Mouse (Mus musculus) right cerebral cortex, adult 2 months (tissue): ENCODE measurements around the gene Cmah.

Experiments used
- DNase-seq, 2 experiments: peaks; one replicate each; pipeline ENCODE4 v3.0.0; 2021 to 2022; ENCODE audit warnings: low spot score in 2 of 2

Cmah gene

GRCm38 (mm10) chr13:24327201-24327600, at the start of gene Cmah:
Gene Cmah, plus strand, starts transcription at chr13:24327404.
- no peak for DNase-seq

GRCm38 (mm10) chr13:24279407-24279761, 47.8 kb upstream of the Cmah start:
- DNase-seq, result no peak

- no peak for DNase-seq
These were observed 47.3 kb upstream of the Cmah start for GRCm38 (mm10) chr13:24279762-24280438.

GRCm38 (mm10) chr13:24280439-24281431, 46.5 kb upstream of the Cmah start, which contains the start of gene Carmil1:
Gene Carmil1, minus strand, starts transcription at chr13:24280795.
- peak; percentile 87 to 89 for DNase-seq

- DNase-seq, result no peak
These were observed 39.8 kb upstream of the Cmah start for GRCm38 (mm10) chr13:24287381-24287780.

GRCm38 (mm10) chr13:24297252-24297651, 30.0 kb upstream of the Cmah start:
- DNase-seq, result peak; percentile 40 to 64

GRCm38 (mm10) chr13:24305486-24305885, 21.7 kb upstream of the Cmah start:
- DNase-seq, result no peak

- no peak for DNase-seq
These were observed 21.0 kb upstream of the Cmah start for GRCm38 (mm10) chr13:24306248-24306647.

- DNase-seq, result no peak
These were observed 15.9 kb upstream of the Cmah start for GRCm38 (mm10) chr13:24311011-24311940.

GRCm38 (mm10) chr13:24316563-24316962, 10.6 kb upstream of the Cmah start:
- peak in 1 of 2 experiments; percentile 6 for DNase-seq

- DNase-seq, result peak; percentile 40 to 57
These were observed 8.6 kb upstream of the Cmah start for GRCm38 (mm10) chr13:24318618-24319017.

GRCm38 (mm10) chr13:24321313-24321712, 5.9 kb upstream of the Cmah start:
- DNase-seq, result no peak

GRCm38 (mm10) chr13:24328036-24328817, 1.0 kb downstream of the Cmah start:
- no peak for DNase-seq

- no peak for DNase-seq
These were observed 2.9 kb downstream of the Cmah start for GRCm38 (mm10) chr13:24330128-24330527.

GRCm38 (mm10) chr13:24330836-24331523, 3.8 kb downstream of the Cmah start:
- no peak for DNase-seq

- no peak for DNase-seq
These were observed 5.3 kb downstream of the Cmah start for GRCm38 (mm10) chr13:24332537-24332936.

GRCm38 (mm10) chr13:24336818-24337217, 9.6 kb downstream of the Cmah start:
- DNase-seq, result no peak

- DNase-seq, result no peak
These were observed 10.7 kb downstream of the Cmah start for GRCm38 (mm10) chr13:24337874-24338273.

GRCm38 (mm10) chr13:24338343-24338861, 11.2 kb downstream of the Cmah start:
- no peak for DNase-seq

GRCm38 (mm10) chr13:24339907-24340306, 12.7 kb downstream of the Cmah start:
- no peak for DNase-seq
